ENCODE assay signal across 10 mouse cellular contexts in genomic region chr5:140610273-140611011, GRCm38 (mm10). TPM values are rescaled to one million over a fixed set of nuclear protein-coding genes. Genes with fewer than 3 reads are reported as not detected.
A peak's percentile ranks its signal among the peaks of the same experiment; 100 is the strongest.
DNase-seq lines count a peak whose midpoint lies in the region; ATAC-seq lines count a peak whose summit lies in the region.
"Had no signal": no experiment of that assay in that cellular context is flagged by ENCODE, and none has a peak within 500 bp of the region (broad histone marks: within the 10 kb centered on the region; RNA-seq: fewer than 3 reads in every experiment).

No protein-coding gene starts in this region.

- peaks cover 28% of the 10 kb centered on the region for H3K36me3 ChIP-seq in kidney, embryonic 14.5 days (ENCODE audit: control insufficient read depth, insufficient read depth, low read length)

- H3K27me3 ChIP-seq in kidney, embryonic 14.5 days (ENCODE audit: control insufficient read depth, insufficient read depth, low read length) = no peaks in the 10 kb centered on the region

- 1% methylated on average over 30 of the region's 30 CpGs for WGBS in kidney, embryonic 14.5 days

- DNase-seq in kidney, adult 8-10 months = no peak
- DNase-seq in ZHBTc4 (ENCODE audit: low read depth, low spot score) = peak; percentile 55
- DNase-seq in gastrocnemius, postnatal 25 days = peak; percentile 65
- DNase-seq in kidney, postnatal 36 days = peak; percentile 57 to 76
- peak; percentile 75 for DNase-seq in thymus, postnatal 4 days
- no peak for DNase-seq in right cerebral cortex, adult 18-20 months

- H3K9me3 ChIP-seq in kidney, embryonic 14.5 days (ENCODE audit: control insufficient read depth, low read length) = no peaks in the 10 kb centered on the region

- H3K4me2 ChIP-seq in kidney, embryonic 14.5 days (replicated peaks; ENCODE audit: low read depth, low read length) = peak overlapping the region; percentile 88

- H3K9ac ChIP-seq in kidney, embryonic 14.5 days (ENCODE audit: low read depth, low read length) = peak overlapping the region; percentile 86

- H3K4me3 ChIP-seq in kidney, embryonic 14.5 days (ENCODE audit: low read length) = peak overlapping the region; percentile 69

- H3K27ac ChIP-seq in kidney, embryonic 14.5 days (ENCODE audit: low read depth, low read length) = peak overlapping the region; percentile 89

- peak; percentile 9; the same call in 1 of the 2 replicates for ATAC-seq in kidney, embryonic 14.5 days (ENCODE audit: low FRiP score, low TSS enrichment)
- peak; percentile 32 for ATAC-seq in megakaryocyte, adult 5-6 weeks (ENCODE audit: poor library complexity, severe bottlenecking)

- peaks cover 60% of the 10 kb centered on the region for H3K4me1 ChIP-seq in kidney, embryonic 14.5 days (ENCODE audit: control insufficient read depth, insufficient read depth, low read length)

RNA-seq across cellular contexts. Expression of gene Lfng, which starts 3.3 kb away (rescaled TPM):
- polyA plus RNA-seq in kidney, embryonic 14.5 days (2014; fragmentation: Nextera tagmentation; extraction: Ambion mirVana) = 32.2 and 39.0 TPM in 2 replicates
- total RNA-seq in gastrocnemius, postnatal 25 days (2021) = 1 to 10 TPM; 2.7 to 5.5 TPM
- 21.3 and 23.2 TPM in 2 replicates for total RNA-seq in megakaryocyte, adult 5-6 weeks (2015)
- 48.0 and 54.2 TPM in 2 replicates for total RNA-seq in megakaryocyte, adult 5-6 weeks (2017)

RNA-seq across cellular contexts. Expression of gene Ttyh3, which starts 38.4 kb away (rescaled TPM):
- polyA plus RNA-seq in kidney, embryonic 14.5 days (2014; fragmentation: Nextera tagmentation; extraction: Ambion mirVana) = 40.0 and 48.5 TPM in 2 replicates
- total RNA-seq in gastrocnemius, postnatal 25 days (2021) = 1 to 10 TPM; 6.1 to 7.8 TPM
- 42.4 and 46.0 TPM in 2 replicates for total RNA-seq in megakaryocyte, adult 5-6 weeks (2015)
- total RNA-seq in megakaryocyte, adult 5-6 weeks (2017) = 8.0 and 11.6 TPM in 2 replicates

RNA-seq across cellular contexts. Expression of gene Grifin, which starts 45.6 kb away (rescaled TPM):
- polyA plus RNA-seq in kidney, embryonic 14.5 days (2014; fragmentation: Nextera tagmentation; extraction: Ambion mirVana) = 0.34 TPM in 1 of 2 replicates, not detected in the other
- total RNA-seq in gastrocnemius, postnatal 25 days (2021) = not detected
- not detected in 2 replicates for total RNA-seq in megakaryocyte, adult 5-6 weeks (2015)
- not detected in 2 replicates for total RNA-seq in megakaryocyte, adult 5-6 weeks (2017)
- total RNA-seq: adrenal gland, adult 18-20 months; neutrophil, adult 5-6 weeks had no signal

Comparison
In these comparisons a context has a peak if more than half of its experiments do, and no peak if none do; other contexts are left out.
1. DNase-seq: peak in ZHBTc4 (single experiment), gastrocnemius, postnatal 25 days (single experiment), kidney, postnatal 36 days (2 of 2) and thymus, postnatal 4 days (single experiment); none in kidney, adult 8-10 months (0 of 2) and right cerebral cortex, adult 18-20 months (single experiment).